Mouse (Mus musculus): ENCODE measurements around the gene Rhof. TPM values are rescaled to one million over a fixed set of nuclear protein-coding genes. Genes with fewer than 3 reads are reported as not detected.

The Rhof gene
- polyA plus RNA-seq, 1 experiment = 1.6 TPM

DNA sequence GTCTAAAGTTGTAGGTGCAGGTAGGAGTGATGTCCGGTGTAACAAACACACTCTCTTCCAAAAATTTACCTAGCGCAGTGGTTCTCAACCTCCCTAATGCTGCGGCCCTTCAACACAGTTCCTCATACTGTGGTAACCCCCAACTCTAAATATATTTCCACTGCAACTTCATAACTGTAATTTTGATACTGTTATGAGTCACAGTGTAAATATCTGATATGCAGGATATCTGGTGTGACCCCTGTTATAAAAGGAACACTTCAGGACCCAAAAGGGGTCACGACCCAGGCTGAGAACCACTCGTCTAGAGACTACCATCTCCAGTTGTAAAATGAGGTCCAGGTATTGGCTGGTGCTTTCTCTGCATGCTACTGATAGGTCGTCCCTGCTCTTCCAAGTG is 7.4 kb downstream of the Rhof start:
- Histone ChIP-seq H3K4me2 (ENCODE audit: low read depth) (no peak overlapping the region), H3ac (ENCODE audit: control insufficient read depth, insufficient read length) (no peak overlapping the region), H3K4me3 (no peak overlapping the region), H3K79me2 (ENCODE audit: control insufficient read depth, insufficient read depth) (no peaks in the 10 kb centered on the region), H3K27me3 (ENCODE audit: control insufficient read depth, insufficient read depth, insufficient read length) (no peaks in the 10 kb centered on the region), H3K36me3 (ENCODE audit: control insufficient read depth, insufficient read depth) (no peaks in the 10 kb centered on the region)
- TF ChIP-seq POLR2AphosphoS2 (IDR thresholded peaks at IDR 0.05; ENCODE audit: insufficient read length, low read depth) (peak; percentile 18), E2F4 (IDR thresholded peaks at IDR 0.05; ENCODE audit: insufficient read depth) (no peak), MAX (IDR thresholded peaks at IDR 0.05; ENCODE audit: low read depth) (no peak), TCF12 (IDR thresholded peaks at IDR 0.05; ENCODE audit: insufficient read depth, poor library complexity, severe bottlenecking) (no peak), CEBPB (IDR thresholded peaks at IDR 0.05; ENCODE audit: insufficient read depth, poor library complexity, severe bottlenecking) (no peak), POLR2A (IDR thresholded peaks at IDR 0.05; ENCODE audit: insufficient read length, low read depth) (no peak), MYOD1 (IDR thresholded peaks at IDR 0.05; ENCODE audit: control insufficient read depth in 1 of 3, insufficient read length in 2 of 3, low read depth in 2 of 3) (no peak)

DNA sequence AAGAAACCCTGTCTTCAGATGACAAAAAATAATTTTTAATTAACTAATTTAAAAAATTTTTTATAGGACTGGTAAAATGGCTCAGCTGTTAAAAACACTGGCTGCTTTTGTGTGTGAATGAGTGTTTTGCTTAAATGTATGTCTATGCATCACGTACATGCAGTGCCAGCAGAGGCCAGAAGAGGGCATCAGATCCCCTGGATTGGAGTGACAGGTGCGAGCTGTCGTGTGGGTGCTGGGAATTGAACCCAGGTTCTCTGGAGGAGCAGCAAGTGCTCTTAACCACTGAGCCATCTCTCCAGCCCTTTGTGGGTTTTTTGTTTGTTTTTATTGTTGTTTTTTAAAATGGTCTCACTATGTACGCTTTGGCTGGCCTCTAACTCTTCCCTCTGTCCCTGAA is 10.3 kb downstream of the Rhof start:
- TF ChIP-seq E2F4 (IDR thresholded peaks at IDR 0.05; ENCODE audit: insufficient read depth) (no peak), MYOD1 (IDR thresholded peaks at IDR 0.05; ENCODE audit: control insufficient read depth in 1 of 3, insufficient read length in 2 of 3, low read depth in 2 of 3) (peak in 2 of 3 experiments; percentile 60 to 61)
- no peak overlapping the region for H3K4me3 ChIP-seq
- H3K27me3 ChIP-seq (ENCODE audit: control insufficient read depth, insufficient read depth, insufficient read length) = no peaks in the 10 kb centered on the region
- no peaks in the 10 kb centered on the region for H3K36me3 ChIP-seq (ENCODE audit: control insufficient read depth, insufficient read depth)
- H3K79me2 ChIP-seq (ENCODE audit: control insufficient read depth, insufficient read depth) = no peaks in the 10 kb centered on the region
- H3K4me2 ChIP-seq (ENCODE audit: low read depth) = no peak overlapping the region
- H3ac ChIP-seq (ENCODE audit: control insufficient read depth, insufficient read length) = no peak overlapping the region

DNA sequence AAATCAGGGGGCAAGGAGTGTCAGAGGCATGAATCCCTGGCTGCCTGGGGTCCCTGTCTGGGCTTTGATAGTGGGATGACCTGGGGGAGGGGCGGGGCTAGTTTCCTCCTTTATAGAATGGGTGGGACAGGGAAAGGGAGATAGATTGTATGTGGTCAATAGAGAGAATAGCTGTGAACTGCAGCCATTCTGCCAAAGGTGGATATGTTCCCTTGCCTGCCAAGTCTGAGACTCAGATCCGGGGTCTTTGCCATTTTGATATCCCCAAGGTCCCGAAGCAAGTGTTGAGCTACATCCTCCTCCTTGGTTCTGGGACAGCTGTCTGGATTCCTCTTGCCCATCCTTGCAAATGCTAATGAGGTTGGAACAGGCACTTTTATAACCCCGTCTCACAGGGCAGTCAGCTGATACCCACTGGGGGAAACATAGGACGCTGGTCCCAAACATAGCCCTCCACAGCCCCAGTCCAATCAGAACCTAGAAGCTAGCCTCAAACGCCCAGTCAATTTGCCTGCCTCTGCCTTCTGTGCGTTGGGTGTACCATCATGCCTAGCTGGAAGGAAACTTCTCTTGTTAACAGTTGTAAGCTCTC is 11.8 kb downstream of the Rhof start:
- Histone ChIP-seq H3K4me3 (no peak overlapping the region), H3K27me3 (ENCODE audit: control insufficient read depth, insufficient read depth, insufficient read length) (no peaks in the 10 kb centered on the region), H3K4me2 (ENCODE audit: low read depth) (no peak overlapping the region), H3ac (ENCODE audit: control insufficient read depth, insufficient read length) (no peak overlapping the region), H3K79me2 (ENCODE audit: control insufficient read depth, insufficient read depth) (no peaks in the 10 kb centered on the region), H3K36me3 (ENCODE audit: control insufficient read depth, insufficient read depth) (no peaks in the 10 kb centered on the region)
- no peak for TF ChIP-seq TCF12 (IDR thresholded peaks at IDR 0.05; ENCODE audit: insufficient read depth, poor library complexity, severe bottlenecking)
- TF ChIP-seq TCF3 (IDR thresholded peaks at IDR 0.05; ENCODE audit: insufficient read length, low read depth) = no peak
- no peak for TF ChIP-seq REST (IDR thresholded peaks at IDR 0.05; ENCODE audit: insufficient read depth, insufficient read length)
- no peak for TF ChIP-seq MAX (IDR thresholded peaks at IDR 0.05; ENCODE audit: low read depth)
- no peak for TF ChIP-seq E2F4 (IDR thresholded peaks at IDR 0.05; ENCODE audit: insufficient read depth)
- no peak for TF ChIP-seq POLR2A (IDR thresholded peaks at IDR 0.05; ENCODE audit: insufficient read length, low read depth)
- no peak for TF ChIP-seq SRF (IDR thresholded peaks at IDR 0.05; ENCODE audit: control insufficient read depth, insufficient read length, low read depth)
- no peak for TF ChIP-seq CEBPB (IDR thresholded peaks at IDR 0.05; ENCODE audit: insufficient read depth, poor library complexity, severe bottlenecking)
- TF ChIP-seq MYOD1 (IDR thresholded peaks at IDR 0.05; ENCODE audit: control insufficient read depth in 1 of 3, insufficient read length in 2 of 3, low read depth in 2 of 3) = no peak

DNA sequence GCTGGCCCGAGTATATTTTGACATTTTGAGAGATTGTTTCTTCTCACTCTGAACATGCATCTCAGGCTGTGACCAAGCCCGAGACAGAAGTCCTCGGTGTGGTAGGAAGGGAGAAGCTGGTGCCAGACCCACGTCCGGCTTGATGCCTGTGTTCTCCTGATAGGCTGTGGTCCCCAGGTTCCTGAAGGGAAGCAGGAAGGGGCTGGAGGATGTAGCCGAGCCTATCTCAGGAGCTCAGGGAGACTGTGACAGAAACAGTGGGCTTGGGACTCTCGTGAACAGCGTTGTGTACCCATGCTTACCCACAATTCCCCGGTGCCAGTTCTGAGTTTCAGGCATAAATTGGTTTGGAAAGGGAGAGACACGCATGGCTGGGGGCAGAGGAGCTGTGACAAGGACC is 13.7 kb downstream of the Rhof start:
- no peak overlapping the region for H3K4me3 ChIP-seq

DNA sequence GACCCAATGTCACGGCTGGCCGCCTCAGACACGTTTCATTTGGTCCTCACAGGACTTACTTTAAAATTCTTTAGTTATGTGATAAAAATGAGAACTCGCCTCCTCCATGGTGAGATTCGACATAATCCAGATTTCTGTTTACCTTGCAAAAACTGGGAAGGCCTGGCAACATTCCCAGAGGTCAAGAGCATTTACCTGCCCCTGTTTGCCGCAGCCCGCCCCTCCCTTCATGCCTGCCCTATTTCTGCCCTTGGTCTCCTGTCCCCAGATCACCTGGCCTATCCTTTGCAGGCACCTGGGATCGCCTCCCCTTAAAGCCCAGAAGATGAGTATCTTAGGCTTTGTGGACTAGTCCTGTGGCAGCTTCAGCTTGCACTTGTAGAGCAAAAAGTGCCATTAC is 14.7 kb downstream of the Rhof start:
- H3ac ChIP-seq (ENCODE audit: control insufficient read depth, insufficient read length) = no peak overlapping the region
- H3K4me3 ChIP-seq = no peak overlapping the region
- TF ChIP-seq MYOD1 (IDR thresholded peaks at IDR 0.05; ENCODE audit: control insufficient read depth in 1 of 3, insufficient read length in 2 of 3, low read depth in 2 of 3) (no peak), POLR2AphosphoS2 (IDR thresholded peaks at IDR 0.05; ENCODE audit: insufficient read length, low read depth) (no peak), MAX (IDR thresholded peaks at IDR 0.05; ENCODE audit: low read depth) (no peak), REST (IDR thresholded peaks at IDR 0.05; ENCODE audit: insufficient read depth, insufficient read length) (no peak), MYOG (IDR thresholded peaks at IDR 0.05; ENCODE audit: control insufficient read depth in 1 of 3, insufficient read depth in 1 of 3, insufficient read length in 2 of 3, low read depth in 2 of 3) (no peak)
- no peaks in the 10 kb centered on the region for H3K36me3 ChIP-seq (ENCODE audit: control insufficient read depth, insufficient read depth)
- no peaks in the 10 kb centered on the region for H3K79me2 ChIP-seq (ENCODE audit: control insufficient read depth, insufficient read depth)
- no peaks in the 10 kb centered on the region for H3K27me3 ChIP-seq (ENCODE audit: control insufficient read depth, insufficient read depth, insufficient read length)
- no peak overlapping the region for H3K4me2 ChIP-seq (ENCODE audit: low read depth)

More for the DNA sequence above, 13.7 kb downstream of the Rhof start:
- no peaks in the 10 kb centered on the region for H3K36me3 ChIP-seq (ENCODE audit: control insufficient read depth, insufficient read depth)
- TF ChIP-seq POLR2AphosphoS2 (IDR thresholded peaks at IDR 0.05; ENCODE audit: insufficient read length, low read depth) = no peak
- no peak for TF ChIP-seq USF1 (IDR thresholded peaks at IDR 0.05; ENCODE audit: low read depth)
- TF ChIP-seq REST (IDR thresholded peaks at IDR 0.05; ENCODE audit: insufficient read depth, insufficient read length) = no peak
- TF ChIP-seq POLR2A (IDR thresholded peaks at IDR 0.05; ENCODE audit: insufficient read length, low read depth) = no peak
- no peak for TF ChIP-seq MYOG (IDR thresholded peaks at IDR 0.05; ENCODE audit: control insufficient read depth in 1 of 3, insufficient read depth in 1 of 3, insufficient read length in 2 of 3, low read depth in 2 of 3)
- no peak for TF ChIP-seq E2F4 (IDR thresholded peaks at IDR 0.05; ENCODE audit: insufficient read depth)
- TF ChIP-seq MAX (IDR thresholded peaks at IDR 0.05; ENCODE audit: low read depth) = no peak
- no peak for TF ChIP-seq SRF (IDR thresholded peaks at IDR 0.05; ENCODE audit: control insufficient read depth, insufficient read length, low read depth)
- no peak for TF ChIP-seq TCF3 (IDR thresholded peaks at IDR 0.05; ENCODE audit: insufficient read length, low read depth)
- TF ChIP-seq TCF12 (IDR thresholded peaks at IDR 0.05; ENCODE audit: insufficient read depth, poor library complexity, severe bottlenecking) = no peak
- H3K4me2 ChIP-seq (ENCODE audit: low read depth) = no peak overlapping the region
- no peak overlapping the region for H3ac ChIP-seq (ENCODE audit: control insufficient read depth, insufficient read length)
- H3K79me2 ChIP-seq (ENCODE audit: control insufficient read depth, insufficient read depth) = no peaks in the 10 kb centered on the region
- no peaks in the 10 kb centered on the region for H3K27me3 ChIP-seq (ENCODE audit: control insufficient read depth, insufficient read depth, insufficient read length)

Data from myocyte (in vitro differentiated cells).